Mouse (Mus musculus) lung, adult 2 months (tissue): ENCODE measurements around the gene Bst2.

ENCODE experiments used
- CTCF ChIP-seq: fragments of 200-500 bp; IDR thresholded peaks from 2 replicates; pipeline ENCODE4 v1.5.1; 2011; ENCODE audit warnings: mild to moderate bottlenecking, low read length, control low read depth; ENCODE audit not compliant: insufficient read depth
- POLR2A ChIP-seq: fragments of 200-500 bp; IDR thresholded peaks from 2 replicates; pipeline ENCODE4 v1.6.1; 2011; ENCODE audit warnings: low read depth, mild to moderate bottlenecking, control low read depth, low read length, borderline replicate concordance; ENCODE audit errors: extremely low read depth

GRCm38 (mm10) chr8:71550754-71551153 lies 13.5 kb upstream of the Bst2 start:
- TF ChIP-seq CTCF (no peak), POLR2A (no peak)
